Mouse (Mus musculus) liver, postnatal 0 days (tissue): ENCODE measurements around the gene Il1rapl2. TPM values are rescaled to one million over a fixed set of nuclear protein-coding genes. Genes with fewer than 3 reads are reported as not detected.

Experiments used
- ATAC-seq: fragments of 200-750 bp; cut with Nextera tagmentation; 2 replicates; pipeline ENCODE4 v1.8.0; 2017; ENCODE audit warnings: mild to moderate bottlenecking, moderate library complexity
- DNase-seq: peaks from one replicate; pipeline ENCODE4 v3.0.0-alpha.2; 2016
- H3K27ac ChIP-seq: fragments of 300-500 bp; sonication (generic); 2 replicates; pipeline ENCODE4 v1.5.1; 2014; ENCODE audit warnings: antibody characterized with exemption, moderate library complexity, mild to moderate bottlenecking, low read depth
- H3K27me3 ChIP-seq: fragments of 300-500 bp; sonication (generic); 2 replicates; pipeline ENCODE4 v1.6.1; 2014; ENCODE audit warnings: low read length, control low read depth, mixed read lengths; ENCODE audit not compliant: insufficient read depth
- H3K36me3 ChIP-seq: fragments of 300-500 bp; sonication (generic); replicated peaks from 2 replicates; pipeline ENCODE4 v1.6.1; 2014; ENCODE audit warnings: mild to moderate bottlenecking, control low read depth, low read length, moderate library complexity, mixed read lengths; ENCODE audit not compliant: insufficient read depth
- H3K4me1 ChIP-seq: fragments of 300-500 bp; sonication (generic); 2 replicates; pipeline ENCODE4 v1.6.1; 2014; ENCODE audit warnings: antibody characterized with exemption, mild to moderate bottlenecking, control low read depth; ENCODE audit not compliant: insufficient read depth
- H3K4me2 ChIP-seq: fragments of 300-500 bp; sonication (generic); 2 replicates; pipeline ENCODE4 v1.6.1; 2014; ENCODE audit warnings: low read depth, mild to moderate bottlenecking, low read length, moderate library complexity, mixed read lengths
- H3K4me3 ChIP-seq: fragments of 300-500 bp; sonication (generic); 2 replicates; pipeline ENCODE4 v1.5.1; 2014; ENCODE audit warnings: low read depth, low read length
- H3K9ac ChIP-seq: fragments of 300-500 bp; sonication (generic); replicated peaks from 2 replicates; pipeline ENCODE4 v1.6.1; 2014; ENCODE audit warnings: mild to moderate bottlenecking, moderate library complexity
- H3K9me3 ChIP-seq: fragments of 300-500 bp; sonication (generic); 2 replicates; pipeline ENCODE4 v1.6.1; 2016; ENCODE audit warnings: mild to moderate bottlenecking, control low read depth, low read length, mixed read lengths
- CTCF ChIP-seq: sonication (generic); IDR thresholded peaks from 2 replicates; pipeline ENCODE4 v1.5.1; 2016; ENCODE audit warnings: antibody characterized with exemption, low read depth
- EP300 ChIP-seq: IDR thresholded peaks from 2 replicates; pipeline ENCODE4 v1.6.1; 2016; ENCODE audit warnings: antibody characterized with exemption, low read depth, mild to moderate bottlenecking
- WGBS: fragments of 180-500 bp; shearing (Covaris S2); extraction: QIAGEN DNeasy Blood & Tissue Kit; methylation state at CpG from one replicate; pipeline ENCODE4 v1.1.7; 2014; ENCODE audit not compliant: insufficient replicate concordance; 5-methylcytosine and 5-hydroxymethylcytosine counted together
- polyA plus RNA-seq: library from polyadenylated mRNA; unstranded; fragments of >200 nt; fragmentation: Nextera tagmentation; extraction: Ambion mirVana; gene quantifications from 2 replicates; pipeline ENCODE4 v1.2.1, GENCODE M21; 2015

Gene Il1rapl2
- polyA plus RNA-seq, 1 experiment from 2014 or later: not detected

DNA sequence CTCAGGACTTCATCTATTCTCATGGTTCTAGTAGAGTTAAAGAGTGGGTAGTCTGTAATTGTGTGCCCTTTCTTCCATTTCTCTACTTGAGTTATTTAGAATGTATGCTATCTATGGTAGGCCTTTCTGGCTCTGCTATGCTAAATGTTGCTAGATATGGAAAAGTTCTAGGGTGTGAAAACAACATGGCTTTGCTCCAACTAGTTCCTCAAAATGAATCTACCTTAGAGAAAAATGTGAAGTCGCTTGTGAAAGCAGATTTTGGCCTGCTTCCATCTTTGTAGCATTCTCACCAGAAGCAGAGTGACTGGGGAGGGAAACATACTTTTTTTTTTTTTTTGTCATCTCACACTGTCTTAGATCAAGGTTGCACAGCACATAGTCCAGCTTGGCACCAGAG lies 241.7 kb downstream of the Il1rapl2 start:
- no peaks in the 10 kb centered on the region for H3K27me3 ChIP-seq
- no peak for TF ChIP-seq CTCF
- TF ChIP-seq EP300: no peak
- no peaks in the 10 kb centered on the region for H3K4me1 ChIP-seq
- H3K36me3 ChIP-seq: no peaks in the 10 kb centered on the region
- H3K4me3 ChIP-seq: no peak overlapping the region
- no peak overlapping the region for H3K27ac ChIP-seq
- H3K9me3 ChIP-seq: no peaks in the 10 kb centered on the region
- 69% methylated on average over 1 of the region's 1 CpGs for WGBS
- H3K4me2 ChIP-seq: no peak overlapping the region
- no peak for ATAC-seq
- no peak for DNase-seq
- no peak overlapping the region for H3K9ac ChIP-seq

- Histone ChIP-seq H3K27me3 (no peaks in the 10 kb centered on the region), H3K36me3 (no peaks in the 10 kb centered on the region), H3K27ac (no peak overlapping the region), H3K4me1 (no peaks in the 10 kb centered on the region), H3K4me2 (no peak overlapping the region), H3K9ac (no peak overlapping the region), H3K4me3 (no peak overlapping the region), H3K9me3 (no peaks in the 10 kb centered on the region)
- 53% methylated on average over 3 of the region's 3 CpGs for whole genome bisulfite sequencing
- ATAC-seq: no peak
- no peak for DNase-seq
- TF ChIP-seq EP300 (no peak), CTCF (no peak)
Observed at GRCm38 (mm10) chrX:137848936-137849335, 278.5 kb downstream of the Il1rapl2 start.

- Histone ChIP-seq H3K27ac (no peak overlapping the region), H3K9ac (no peak overlapping the region)
Observed at GRCm38 (mm10) chrX:137923490-137923889, 353.1 kb downstream of the Il1rapl2 start.

GRCm38 (mm10) chrX:137926835-137927234 lies 356.4 kb downstream of the Il1rapl2 start:
- Histone ChIP-seq H3K27ac (no peak overlapping the region), H3K4me1 (no peaks in the 10 kb centered on the region), H3K4me3 (no peak overlapping the region), H3K36me3 (no peaks in the 10 kb centered on the region), H3K9ac (no peak overlapping the region), H3K9me3 (no peaks in the 10 kb centered on the region), H3K27me3 (no peaks in the 10 kb centered on the region), H3K4me2 (no peak overlapping the region)
- 53% methylated on average over 2 of the region's 2 CpGs for WGBS
- DNase-seq (no peak), ATAC-seq (no peak)
- TF ChIP-seq EP300: no peak
- no peak for TF ChIP-seq CTCF

More at GRCm38 (mm10) chrX:137923490-137923889, 353.1 kb downstream of the Il1rapl2 start:
- Histone ChIP-seq H3K4me2 (no peak overlapping the region), H3K27me3 (no peaks in the 10 kb centered on the region), H3K4me1 (no peaks in the 10 kb centered on the region), H3K36me3 (no peaks in the 10 kb centered on the region), H3K9me3 (no peaks in the 10 kb centered on the region), H3K4me3 (no peak overlapping the region)
- DNase-seq: no peak
- ATAC-seq: no peak
- no peak for TF ChIP-seq CTCF
- no peak for TF ChIP-seq EP300

DNA sequence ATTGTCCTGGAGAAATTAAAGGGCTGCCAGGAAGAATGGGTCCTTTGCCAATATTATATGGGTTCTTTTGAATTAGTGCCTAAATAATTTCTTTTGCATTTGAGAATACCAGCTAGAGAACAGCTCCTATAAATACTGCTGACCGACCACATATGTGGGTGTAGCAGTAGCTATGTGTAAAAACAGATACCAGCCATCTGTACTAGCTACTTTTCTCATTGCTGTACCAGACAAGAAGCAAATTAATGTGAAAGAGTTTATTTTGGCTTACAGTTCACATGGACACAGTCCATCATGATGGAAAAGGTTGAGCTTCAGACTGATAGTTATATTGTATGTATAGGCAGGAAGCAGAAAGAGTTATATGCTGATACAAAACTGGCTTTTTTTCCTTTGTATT lies 377.3 kb downstream of the Il1rapl2 start:
- Histone ChIP-seq H3K4me3 (no peak overlapping the region), H3K36me3 (no peaks in the 10 kb centered on the region), H3K27ac (no peak overlapping the region), H3K9me3 (no peaks in the 10 kb centered on the region), H3K4me2 (no peak overlapping the region), H3K4me1 (no peaks in the 10 kb centered on the region), H3K9ac (no peak overlapping the region), H3K27me3 (no peaks in the 10 kb centered on the region)
- no peak for TF ChIP-seq CTCF
- TF ChIP-seq EP300: no peak
- WGBS: 71% methylated on average over 1 of the region's 1 CpGs
- ATAC-seq: no peak
- no peak for DNase-seq

- DNase-seq (no peak), ATAC-seq (no peak)
- WGBS: 74% methylated on average over 5 of the region's 5 CpGs
- Histone ChIP-seq H3K4me1 (no peaks in the 10 kb centered on the region), H3K27ac (no peak overlapping the region), H3K36me3 (no peaks in the 10 kb centered on the region), H3K4me3 (no peak overlapping the region), H3K4me2 (no peak overlapping the region), H3K9ac (no peak overlapping the region), H3K9me3 (no peaks in the 10 kb centered on the region), H3K27me3 (no peaks in the 10 kb centered on the region)
- no peak for TF ChIP-seq CTCF
- no peak for TF ChIP-seq EP300
Observed at GRCm38 (mm10) chrX:137971306-137971705, 400.9 kb downstream of the Il1rapl2 start.

DNA sequence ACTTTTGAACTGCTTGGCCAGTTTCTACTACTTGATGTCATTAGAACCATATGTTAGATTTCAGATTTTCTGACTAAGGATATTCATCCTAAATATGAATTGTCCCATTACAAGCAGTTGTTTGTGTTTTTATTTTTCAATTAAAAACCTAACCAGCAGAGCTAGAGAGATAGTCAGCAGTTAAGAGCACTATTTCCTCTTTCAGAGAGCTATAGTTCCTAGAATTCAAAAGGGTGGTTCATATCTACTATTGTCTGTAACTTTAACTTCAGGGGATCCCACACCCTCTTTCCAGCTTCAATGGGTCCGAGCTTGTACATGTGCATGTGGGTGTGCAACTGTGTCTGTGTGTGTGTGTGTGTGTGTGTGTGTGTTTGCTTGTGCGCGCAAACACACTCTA lies 472.7 kb downstream of the Il1rapl2 start:
- DNase-seq: no peak
- Histone ChIP-seq H3K4me2 (no peak overlapping the region), H3K27ac (no peak overlapping the region), H3K4me3 (no peak overlapping the region), H3K9me3 (no peaks in the 10 kb centered on the region), H3K27me3 (no peaks in the 10 kb centered on the region), H3K36me3 (no peaks in the 10 kb centered on the region), H3K9ac (no peak overlapping the region), H3K4me1 (no peaks in the 10 kb centered on the region)
- ATAC-seq: no peak
- WGBS: 83% methylated on average over 3 of the region's 3 CpGs
- TF ChIP-seq EP300 (no peak), CTCF (no peak)
